Mouse (Mus musculus) liver, embryonic 14 days (tissue): Measurements from ENCODE around the gene Gys2. TPM values are rescaled to one million over a fixed set of nuclear protein-coding genes. Genes with fewer than 3 reads are reported as not detected.

ENCODE experiments used
- polyA plus RNA-seq: library from polyadenylated mRNA; depleted of rRNA; stranded (reverse); fragments of >200 nt; gene quantifications from 2 replicates; pipeline ENCODE4 v1.2.3, GENCODE M21; 2012; rRNA removed

The Gys2 gene
- polyA plus RNA-seq, result 20.4 and 23.2 TPM in 2 replicates

GRCm38 (mm10) chr6:142472801-142473203 lies at the start of gene Gys2:
Gys2 (minus strand) TSS chr6:142473109.

GRCm38 (mm10) chr6:142507785-142508162 lies 34.9 kb upstream of the Gys2 start, which contains the start of gene Ldhb:
Ldhb (minus strand) TSS chr6:142507957.

GRCm38 (mm10) chr6:142412906-142413491 lies 59.9 kb downstream of the Gys2 start, which contains the start of gene Spx:
Spx (plus strand) TSS chr6:142413441.

DNA sequence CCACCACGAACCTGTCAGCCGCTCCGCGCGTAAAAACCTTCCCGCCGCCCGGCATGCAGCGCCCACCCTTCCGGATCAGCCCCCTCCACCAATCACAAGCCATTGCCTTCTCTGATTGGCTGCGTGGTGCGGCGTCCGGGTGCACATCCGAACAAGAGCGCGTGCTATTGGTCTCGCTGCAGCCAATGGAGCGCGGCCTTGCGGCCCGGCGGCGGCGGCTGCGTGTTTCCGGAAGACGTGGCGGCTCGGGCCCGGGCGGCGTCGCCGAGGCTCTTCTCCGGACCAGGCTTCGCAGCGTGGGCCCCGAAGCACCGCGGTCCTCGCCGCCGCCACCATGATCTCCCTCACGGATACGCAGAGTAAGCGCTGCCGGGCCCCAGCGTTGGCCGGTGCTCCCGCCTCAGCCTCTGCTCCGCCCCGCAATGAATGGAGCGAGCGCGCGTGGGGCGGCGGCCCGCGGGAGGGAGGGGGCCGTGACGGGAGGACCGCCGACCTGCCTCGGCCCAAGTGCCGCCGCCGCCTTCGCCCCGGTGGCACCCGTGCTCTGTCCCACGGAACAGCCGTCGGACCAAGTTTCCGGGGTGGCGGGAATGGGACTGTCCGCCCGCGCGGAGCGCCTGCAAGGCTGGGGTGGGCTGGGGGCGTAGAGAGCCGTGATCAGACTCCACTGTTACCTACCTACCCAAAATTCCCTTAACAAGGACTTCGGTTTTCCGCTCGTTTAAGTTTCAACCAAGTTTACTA lies 85.7 kb downstream of the Gys2 start, which contains the start of the genes Recql and Golt1b:
Gene Recql (minus strand): TSS at position 77 of the 744 bp plus-strand sequence.
Gene Golt1b (plus strand): TSS at position 211 of the 744 bp plus-strand sequence.

Other genes starting within 250 kb of the Gys2 start
- 0.08 TPM in 1 of 2 replicates, not detected in the other for gene Iapp, start 174.7 kb downstream of the Gys2 start, polyA plus RNA-seq
- not detected in 2 replicates for gene Slco1a5, start 150.1 kb downstream of the Gys2 start, polyA plus RNA-seq
- gene Pyroxd1, start 127.5 kb downstream of the Gys2 start, polyA plus RNA-seq, result 2.6 and 3.0 TPM in 2 replicates
- gene Recql, start 86.0 kb downstream of the Gys2 start, polyA plus RNA-seq, result 11.2 and 12.2 TPM in 2 replicates
- gene Golt1b, start 85.9 kb downstream of the Gys2 start, polyA plus RNA-seq, result 8.0 and 9.9 TPM in 2 replicates
- 0.49 and 0.75 TPM in 2 replicates for gene Spx, start 59.7 kb downstream of the Gys2 start, polyA plus RNA-seq
- 15.1 and 17.6 TPM in 2 replicates for gene Ldhb, start 34.8 kb upstream of the Gys2 start, polyA plus RNA-seq
- 0.78 and 0.90 TPM in 2 replicates for gene Kcnj8, start 98.5 kb upstream of the Gys2 start, polyA plus RNA-seq
- gene Abcc9, start 229.2 kb upstream of the Gys2 start, polyA plus RNA-seq, result 2.0 and 2.2 TPM in 2 replicates